Mouse (Mus musculus): Measurements from ENCODE around the gene Engase. TPM values are rescaled to one million over a fixed set of nuclear protein-coding genes. Genes with fewer than 3 reads are reported as not detected.
A peak's percentile ranks its signal among the peaks of the same experiment; 100 is the strongest.

Engase gene
- 5.4 and 8.7 TPM in 2 replicates for polyA plus RNA-seq (2015; fragmentation: Nextera tagmentation; extraction: Ambion mirVana)

GRCm38 (mm10) chr11:118476396-118477373, at the start of gene Engase:
Gene Engase (plus strand): TSS chr11:118476829.
- Histone ChIP-seq H3K4me2 (peak within 1 kb of the TSS; percentile 94), H3K4me3 (replicated peaks) (peak within 1 kb of the TSS; percentile 71), H3K9me3 (replicated peaks) (no peaks in the 10 kb centered on the region), H3K9ac (peak within 1 kb of the TSS; percentile 71), H3K27ac (0 out of 2 replicates have a peak within 1 kb of the TSS, but pooled peaks have one; percentile 51), H3K27me3 (no peaks in the 10 kb centered on the region), H3K4me1 (peaks cover 14% of the 10 kb centered on the region), H3K36me3 (peaks cover 11% of the 10 kb centered on the region)
- peak; percentile 99 for ATAC-seq (replicated peaks; ENCODE audit: low FRiP score)
- WGBS: under 1% methylated on average over 57 of the region's 57 CpGs

DNA sequence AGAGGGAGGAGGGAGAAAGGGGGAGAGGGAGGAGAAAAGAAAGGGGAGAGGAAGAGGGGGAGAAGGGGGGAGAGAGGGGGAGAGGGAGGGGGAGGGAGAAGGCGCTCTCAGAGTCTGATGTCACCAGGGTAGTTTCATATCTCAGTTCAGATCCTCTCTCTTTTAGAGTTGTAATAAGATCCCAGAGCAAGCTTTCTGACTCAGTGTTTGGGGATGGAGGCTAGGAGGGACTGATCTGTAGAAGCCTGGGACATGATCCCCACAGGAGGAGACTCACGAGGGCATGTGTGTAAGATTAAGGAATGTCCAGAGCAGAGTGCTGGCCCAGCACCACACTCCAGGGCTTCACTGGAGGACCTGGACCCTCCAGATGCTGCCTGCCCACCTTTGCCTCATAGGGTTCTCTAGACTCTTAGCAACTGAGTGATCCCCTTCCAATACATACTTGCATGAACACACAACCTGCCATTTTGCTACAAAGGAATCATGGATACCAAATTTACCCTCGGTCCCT, 49.3 kb upstream of the Engase start:
- 21% methylated on average over 3 of the region's 3 CpGs for WGBS
- peaks cover 61% of the 10 kb centered on the region for H3K4me1 ChIP-seq
- H3K4me3 ChIP-seq (replicated peaks): no peak overlapping the region
- H3K27ac ChIP-seq: peak overlapping the region; percentile 76; the same call in 1 of the 2 replicates
- H3K4me2 ChIP-seq: peak overlapping the region; percentile 65
- no peaks in the 10 kb centered on the region for H3K36me3 ChIP-seq
- no peak overlapping the region for H3K9ac ChIP-seq
- ATAC-seq (replicated peaks; ENCODE audit: low FRiP score): no peak
- peaks cover 13% of the 10 kb centered on the region; the same call in 1 of the 2 replicates for H3K27me3 ChIP-seq
- H3K9me3 ChIP-seq (replicated peaks): no peaks in the 10 kb centered on the region

- H3K27ac ChIP-seq: peak within 1 kb of the TSS; percentile 76
- H3K36me3 ChIP-seq: no peaks in the 10 kb centered on the region
- peak within 1 kb of the TSS; percentile 39 for H3K4me3 ChIP-seq (replicated peaks)
- H3K4me1 ChIP-seq: peaks cover 64% of the 10 kb centered on the region
- ATAC-seq (replicated peaks; ENCODE audit: low FRiP score): no peak
- H3K4me2 ChIP-seq: peak within 1 kb of the TSS; percentile 65
- no peaks in the 10 kb centered on the region for H3K9me3 ChIP-seq (replicated peaks)
- peaks cover 13% of the 10 kb centered on the region; the same call in 1 of the 2 replicates for H3K27me3 ChIP-seq
- WGBS: 0% methylated on average over 8 of the region's 8 CpGs
- peak within 1 kb of the TSS; percentile 36; the same call in 1 of the 2 replicates for H3K9ac ChIP-seq
Observed at GRCm38 (mm10) chr11:118427986-118428385, 48.6 kb upstream of the Engase start, which contains the start of gene C1qtnf1. Gene C1qtnf1 (plus strand): TSS chr11:118428203.

GRCm38 (mm10) chr11:118428460-118428868, 48.2 kb upstream of the Engase start:
- Histone ChIP-seq H3K27me3 (peaks cover 13% of the 10 kb centered on the region; the same call in 1 of the 2 replicates), H3K9me3 (replicated peaks) (no peaks in the 10 kb centered on the region), H3K9ac (peak overlapping the region; percentile 36; the same call in 1 of the 2 replicates), H3K4me3 (replicated peaks) (peak overlapping the region; percentile 39), H3K27ac (peak overlapping the region; percentile 76), H3K4me1 (peaks cover 67% of the 10 kb centered on the region), H3K36me3 (no peaks in the 10 kb centered on the region), H3K4me2 (peak overlapping the region; percentile 65)
- 4% methylated on average over 11 of the region's 11 CpGs for WGBS
- peak; percentile 46; the same call in 1 of the 2 replicates for ATAC-seq (replicated peaks; ENCODE audit: low FRiP score)

DNA sequence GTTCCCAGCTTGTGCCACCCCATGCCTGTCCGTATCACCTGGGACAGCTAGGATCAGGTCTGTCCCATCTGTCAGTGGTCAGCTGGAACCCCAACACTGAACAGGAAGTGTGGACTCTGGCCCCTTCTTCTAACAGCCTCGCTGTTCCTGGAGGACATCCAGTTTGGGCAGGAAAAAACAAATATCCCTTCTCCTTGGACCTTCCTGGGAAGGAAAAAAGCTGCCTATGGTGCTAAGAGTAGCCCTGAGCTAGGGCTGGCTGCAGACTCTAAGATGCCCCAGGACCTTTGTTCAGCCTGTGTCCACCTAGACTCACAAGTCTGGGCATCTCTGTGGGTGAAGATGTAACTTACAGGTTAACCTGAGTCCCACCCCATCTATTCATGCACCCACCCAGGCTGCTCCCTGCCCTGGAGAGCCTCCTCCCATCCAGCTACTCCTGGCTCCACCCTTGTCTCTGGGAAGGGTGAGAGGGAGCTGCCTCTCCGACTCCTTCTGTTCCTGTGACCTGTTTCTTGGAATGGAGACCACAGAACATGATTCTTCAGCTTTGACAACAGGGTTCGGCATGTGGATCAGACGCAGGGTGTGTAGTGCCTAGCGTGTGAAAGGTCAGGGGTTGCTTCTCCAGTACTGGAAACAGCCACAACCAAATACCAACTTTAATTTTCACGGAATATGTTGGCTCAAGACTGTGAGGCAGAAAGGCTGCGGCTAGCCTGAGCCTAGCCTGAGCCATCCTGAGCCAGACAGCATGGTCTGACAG, 47.5 kb upstream of the Engase start:
- WGBS: 33% methylated on average over 8 of the region's 8 CpGs
- Histone ChIP-seq H3K4me2 (peak overlapping the region; percentile 65), H3K27ac (peak overlapping the region; percentile 76), H3K9ac (0 out of 2 replicates have a peak overlapping the region, but pooled peaks have one; percentile 36), H3K4me1 (peaks cover 67% of the 10 kb centered on the region), H3K36me3 (no peaks in the 10 kb centered on the region), H3K4me3 (replicated peaks) (peak overlapping the region; percentile 39), H3K27me3 (peaks cover 13% of the 10 kb centered on the region; the same call in 1 of the 2 replicates), H3K9me3 (replicated peaks) (no peaks in the 10 kb centered on the region)
- ATAC-seq (replicated peaks; ENCODE audit: low FRiP score): 0 out of 2 replicates have a peak, but pooled peaks have one; percentile 24

DNA sequence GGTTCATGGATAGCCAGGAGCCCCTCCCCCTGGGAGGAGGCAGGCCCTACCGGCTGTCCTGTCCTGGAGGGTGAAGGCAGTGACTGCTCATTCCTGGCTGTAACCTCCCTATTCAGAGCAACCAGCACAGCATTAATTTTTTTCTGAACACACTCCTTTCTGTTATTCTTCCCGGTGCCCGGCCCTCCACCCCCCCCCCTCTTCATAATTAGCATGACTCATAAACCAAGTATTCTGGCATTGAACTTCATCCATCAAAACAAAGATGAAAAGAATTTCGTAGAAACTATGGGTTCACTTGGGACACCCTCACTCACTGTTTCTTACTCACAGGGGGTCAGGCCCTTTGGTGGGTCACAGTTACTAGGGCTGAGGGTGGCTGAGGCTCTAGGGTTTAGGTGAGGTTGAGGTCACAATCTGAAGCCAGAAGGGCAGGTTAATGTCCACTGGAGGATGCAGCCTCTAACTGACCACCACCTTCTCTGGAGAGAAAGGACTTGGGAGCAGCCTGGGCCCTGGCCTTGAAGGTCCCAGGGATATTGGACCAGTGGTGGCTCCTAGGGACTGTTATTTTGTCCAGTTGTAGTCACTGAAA, 46.2 kb upstream of the Engase start:
- peaks cover 71% of the 10 kb centered on the region for H3K4me1 ChIP-seq
- WGBS: 30% methylated on average over 4 of the region's 4 CpGs
- H3K27ac ChIP-seq: 0 out of 2 replicates have a peak overlapping the region, but pooled peaks have one; percentile 62
- H3K9ac ChIP-seq: no peak overlapping the region
- no peaks in the 10 kb centered on the region for H3K36me3 ChIP-seq
- H3K9me3 ChIP-seq (replicated peaks): no peaks in the 10 kb centered on the region
- peaks cover 11% of the 10 kb centered on the region; the same call in 1 of the 2 replicates for H3K27me3 ChIP-seq
- ATAC-seq (replicated peaks; ENCODE audit: low FRiP score): no peak
- H3K4me2 ChIP-seq: no peak overlapping the region
- no peak overlapping the region for H3K4me3 ChIP-seq (replicated peaks)

DNA sequence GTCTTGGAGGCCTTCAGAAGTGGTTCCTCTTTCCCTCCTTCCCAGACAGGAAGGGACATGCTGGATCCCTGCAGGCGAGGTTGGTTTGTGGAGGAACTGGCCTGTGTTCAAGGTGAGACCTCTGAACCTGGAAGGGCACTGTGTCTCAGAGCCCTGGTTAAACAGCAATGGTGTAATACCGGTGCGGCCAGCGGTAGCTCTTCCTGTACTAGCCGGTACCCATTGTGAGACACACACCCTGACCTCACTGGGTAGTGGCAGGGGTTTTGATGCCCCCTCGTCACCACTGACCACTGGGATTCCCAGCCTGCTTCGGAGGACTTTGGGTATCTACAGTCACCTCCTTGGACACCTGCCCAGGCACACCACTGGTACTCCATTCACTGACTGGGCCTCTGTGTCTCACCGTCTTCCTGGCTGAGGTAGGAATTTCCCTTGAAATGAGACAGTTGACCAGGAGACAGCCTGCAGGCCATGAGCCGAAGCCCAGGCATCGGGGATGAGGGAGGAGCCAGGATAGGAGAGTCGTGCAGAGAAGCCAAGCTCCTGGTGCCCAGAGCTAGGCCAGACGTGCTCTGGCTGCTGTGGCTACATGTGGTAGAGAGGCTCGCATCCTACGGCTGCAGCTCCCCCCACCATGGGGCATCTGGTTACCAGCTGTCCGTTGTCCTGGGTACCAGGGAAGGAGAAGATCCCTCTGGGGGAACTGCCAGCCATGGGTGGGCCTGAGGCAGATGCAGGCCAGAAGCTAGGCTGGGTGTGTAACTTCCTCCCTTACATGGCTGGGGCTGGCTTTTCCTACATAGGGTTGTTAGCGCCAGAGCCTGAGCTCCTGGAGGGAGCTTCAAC, 45.3 kb upstream of the Engase start:
- H3K4me2 ChIP-seq: no peak overlapping the region
- no peaks in the 10 kb centered on the region for H3K36me3 ChIP-seq
- H3K9ac ChIP-seq: no peak overlapping the region
- WGBS: 79% methylated on average over 16 of the region's 16 CpGs
- 0 out of 2 replicates have a peak overlapping the region, but pooled peaks have one; percentile 28 for H3K27ac ChIP-seq
- H3K27me3 ChIP-seq: peaks cover 3% of the 10 kb centered on the region; the same call in 1 of the 2 replicates
- no peak overlapping the region for H3K4me3 ChIP-seq (replicated peaks)
- no peaks in the 10 kb centered on the region for H3K9me3 ChIP-seq (replicated peaks)
- peaks cover 71% of the 10 kb centered on the region for H3K4me1 ChIP-seq
- ATAC-seq (replicated peaks; ENCODE audit: low FRiP score): no peak

GRCm38 (mm10) chr11:118433398-118433868, 43.2 kb upstream of the Engase start:
- peaks cover 65% of the 10 kb centered on the region for H3K4me1 ChIP-seq
- H3K4me3 ChIP-seq (replicated peaks): peak overlapping the region; percentile 28
- no peak for ATAC-seq (replicated peaks; ENCODE audit: low FRiP score)
- peak overlapping the region; percentile 71 for H3K27ac ChIP-seq
- H3K36me3 ChIP-seq: no peaks in the 10 kb centered on the region
- 65% methylated on average over 10 of the region's 10 CpGs for WGBS
- H3K27me3 ChIP-seq: no peaks in the 10 kb centered on the region
- no peaks in the 10 kb centered on the region for H3K9me3 ChIP-seq (replicated peaks)
- no peak overlapping the region for H3K9ac ChIP-seq
- H3K4me2 ChIP-seq: peak overlapping the region; percentile 55

GRCm38 (mm10) chr11:118434093-118434492, 42.5 kb upstream of the Engase start:
- no peak for ATAC-seq (replicated peaks; ENCODE audit: low FRiP score)
- 0 out of 2 replicates have a peak overlapping the region, but pooled peaks have one; percentile 4 for H3K9ac ChIP-seq
- H3K9me3 ChIP-seq (replicated peaks): no peaks in the 10 kb centered on the region
- no peaks in the 10 kb centered on the region for H3K27me3 ChIP-seq
- H3K36me3 ChIP-seq: no peaks in the 10 kb centered on the region
- 37% methylated on average over 13 of the region's 13 CpGs for WGBS
- H3K4me3 ChIP-seq (replicated peaks): peak overlapping the region; percentile 28
- peaks cover 65% of the 10 kb centered on the region for H3K4me1 ChIP-seq
- H3K4me2 ChIP-seq: peak overlapping the region; percentile 55
- H3K27ac ChIP-seq: peak overlapping the region; percentile 71

- Histone ChIP-seq H3K27ac (peak overlapping the region; percentile 37; the same call in 1 of the 2 replicates), H3K4me1 (peaks cover 50% of the 10 kb centered on the region), H3K36me3 (no peaks in the 10 kb centered on the region), H3K27me3 (no peaks in the 10 kb centered on the region), H3K9me3 (replicated peaks) (no peaks in the 10 kb centered on the region), H3K4me2 (no peak overlapping the region), H3K9ac (no peak overlapping the region), H3K4me3 (replicated peaks) (no peak overlapping the region)
- 57% methylated on average over 6 of the region's 6 CpGs for WGBS
- ATAC-seq (replicated peaks; ENCODE audit: low FRiP score): no peak
Observed at GRCm38 (mm10) chr11:118436471-118436935, 40.1 kb upstream of the Engase start.
